Mouse (Mus musculus) olfactory bulb, adult 2 months (tissue): ENCODE data around the gene Tead3.
A peak's percentile ranks its signal among the peaks of the same experiment; 100 is the strongest.

Experiments used
- CTCF ChIP-seq: fragments of 200-500 bp; IDR thresholded peaks from 2 replicates; pipeline ENCODE4 v1.5.1; 2012; ENCODE audit warnings: low read depth, mild to moderate bottlenecking, low read length, moderate library complexity; ENCODE audit not compliant: insufficient read depth
- POLR2A ChIP-seq: fragments of 200-500 bp; IDR thresholded peaks from 2 replicates; pipeline ENCODE4 v1.6.1; 2012; ENCODE audit warnings: mild to moderate bottlenecking, low read depth, low read length, moderate library complexity; ENCODE audit not compliant: insufficient read depth

DNA sequence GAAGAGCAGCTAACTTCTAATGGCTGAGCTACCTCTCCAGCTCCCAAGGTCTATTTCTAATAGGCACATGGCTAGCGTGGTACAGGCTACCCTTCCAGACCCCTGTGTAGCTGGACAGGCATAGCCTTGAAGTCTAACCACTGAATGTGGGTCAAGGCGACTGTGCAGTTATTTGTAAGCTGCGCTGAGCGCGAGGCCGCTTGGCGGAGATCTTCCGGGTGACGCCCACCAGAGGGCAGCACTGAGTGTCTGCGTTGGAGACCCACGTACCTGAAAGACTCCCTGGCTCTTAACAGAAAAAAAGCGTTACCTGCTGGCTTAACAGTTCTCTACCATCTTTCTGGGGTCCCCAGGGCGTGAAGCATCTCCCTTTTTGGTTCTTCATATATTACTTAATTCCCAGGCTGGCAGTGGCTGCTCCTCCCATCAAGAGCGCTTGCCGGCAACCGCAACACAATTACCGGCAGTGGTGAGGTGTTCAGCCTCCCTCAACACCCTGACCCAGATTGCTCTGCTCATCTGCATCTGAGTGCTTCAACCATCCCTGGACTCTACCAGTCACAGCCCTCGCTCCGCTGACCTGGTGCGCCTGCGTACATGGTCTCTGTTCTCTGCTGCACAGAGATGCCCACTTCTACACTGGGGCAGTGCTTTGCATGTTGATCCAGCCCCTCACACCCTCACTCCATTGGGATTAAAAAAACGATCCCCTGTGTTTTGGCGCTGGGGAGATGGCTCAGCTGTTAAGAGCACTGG lies 35.7 kb upstream of the Tead3 start:
- peak; percentile 71 for TF ChIP-seq CTCF
- TF ChIP-seq POLR2A: no peak
